Mouse (Mus musculus) myocyte (in vitro differentiated cells): Measurements from ENCODE around the gene Sdc4. TPM values are rescaled to one million over a fixed set of nuclear protein-coding genes. Genes with fewer than 3 reads are reported as not detected.
A peak's percentile ranks its signal among the peaks of the same experiment; 100 is the strongest.

Experiments
- H3K27me3 ChIP-seq: one replicate; pipeline ENCODE4 v1.6.1; 2011; ENCODE audit not compliant: control insufficient read depth, insufficient read depth, insufficient read length
- H3K36me3 ChIP-seq: one replicate; pipeline ENCODE4 v1.6.1; 2011; ENCODE audit not compliant: control insufficient read depth, insufficient read depth
- H3K4me2 ChIP-seq: one replicate; pipeline ENCODE4 v1.6.1; 2011; ENCODE audit warnings: low read depth, control low read depth
- H3K4me3 ChIP-seq: one replicate; pipeline ENCODE4 v1.5.1; 2011; ENCODE audit warnings: mild to moderate bottlenecking, control low read depth, moderate library complexity
- H3K79me2 ChIP-seq: one replicate; pipeline ENCODE4 v1.6.1; 2011; ENCODE audit not compliant: control insufficient read depth, insufficient read depth
- H3ac ChIP-seq: one replicate; pipeline ENCODE4 v1.6.1; 2011; ENCODE audit not compliant: control insufficient read depth, insufficient read length
- CEBPB ChIP-seq: IDR thresholded peaks from 2 replicates; pipeline ENCODE4 v1.6.1; 2011; ENCODE audit warnings: mild to moderate bottlenecking, moderate library complexity; ENCODE audit not compliant: poor library complexity, insufficient read depth, severe bottlenecking
- E2F4 ChIP-seq: IDR thresholded peaks from one replicate; pipeline ENCODE4 v1.6.1; 2011; ENCODE audit warnings: mild to moderate bottlenecking, control low read depth, moderate library complexity; ENCODE audit not compliant: insufficient read depth
- MAX ChIP-seq: IDR thresholded peaks from one replicate; pipeline ENCODE4 v1.6.1; 2011; ENCODE audit warnings: low read depth, mild to moderate bottlenecking, control low read depth
- MYOD1 ChIP-seq, 3 experiments: IDR thresholded peaks; one replicate each; pipeline ENCODE4 v1.6.1; 2011; ENCODE audit warnings: control low read depth in 2 of 3, low read depth in 2 of 3, mild to moderate bottlenecking in 2 of 3, moderate library complexity in 1 of 3; ENCODE audit not compliant: insufficient read length in 2 of 3, control insufficient read depth in 1 of 3
- MYOG ChIP-seq, 3 experiments: IDR thresholded peaks; one replicate each; pipeline ENCODE4 v1.6.1; 2011; ENCODE audit warnings: control low read depth in 2 of 3, low read depth in 2 of 3, mild to moderate bottlenecking in 2 of 3; ENCODE audit not compliant: insufficient read length in 2 of 3, control insufficient read depth in 1 of 3, insufficient read depth in 1 of 3
- POLR2A ChIP-seq: IDR thresholded peaks from one replicate; pipeline ENCODE4 v1.6.1; 2011; ENCODE audit warnings: low read depth, mild to moderate bottlenecking, control low read depth, moderate library complexity; ENCODE audit not compliant: insufficient read length
- POLR2AphosphoS2 ChIP-seq: IDR thresholded peaks from one replicate; pipeline ENCODE4 v1.6.1; 2011; ENCODE audit warnings: low read depth, control low read depth; ENCODE audit not compliant: insufficient read length
- REST ChIP-seq: IDR thresholded peaks from one replicate; pipeline ENCODE4 v1.6.1; 2011; ENCODE audit warnings: mild to moderate bottlenecking, control low read depth, moderate library complexity; ENCODE audit not compliant: insufficient read depth, insufficient read length
- SRF ChIP-seq: IDR thresholded peaks from one replicate; pipeline ENCODE4 v1.6.1; 2011; ENCODE audit warnings: low read depth; ENCODE audit not compliant: control insufficient read depth, insufficient read length
- TCF12 ChIP-seq: IDR thresholded peaks from one replicate; pipeline ENCODE4 v1.6.1; 2011; ENCODE audit warnings: mild to moderate bottlenecking, control low read depth; ENCODE audit not compliant: poor library complexity, insufficient read depth, severe bottlenecking
- TCF3 ChIP-seq: IDR thresholded peaks from one replicate; pipeline ENCODE4 v1.6.1; 2011; ENCODE audit warnings: low read depth, control low read depth; ENCODE audit not compliant: insufficient read length
- USF1 ChIP-seq: IDR thresholded peaks from one replicate; pipeline ENCODE4 v1.6.1; 2011; ENCODE audit warnings: low read depth, mild to moderate bottlenecking, control low read depth, moderate library complexity
- polyA plus RNA-seq: library from polyadenylated mRNA; unstranded; fragments of >200 nt; fragmentation: generic; extraction: Trizol; gene quantifications from one replicate; pipeline ENCODE4 v1.2.1, GENCODE M21; 2012; ENCODE audit warnings: missing spikeins

The Sdc4 gene
- polyA plus RNA-seq, 1 experiment: 52.4 TPM

DNA sequence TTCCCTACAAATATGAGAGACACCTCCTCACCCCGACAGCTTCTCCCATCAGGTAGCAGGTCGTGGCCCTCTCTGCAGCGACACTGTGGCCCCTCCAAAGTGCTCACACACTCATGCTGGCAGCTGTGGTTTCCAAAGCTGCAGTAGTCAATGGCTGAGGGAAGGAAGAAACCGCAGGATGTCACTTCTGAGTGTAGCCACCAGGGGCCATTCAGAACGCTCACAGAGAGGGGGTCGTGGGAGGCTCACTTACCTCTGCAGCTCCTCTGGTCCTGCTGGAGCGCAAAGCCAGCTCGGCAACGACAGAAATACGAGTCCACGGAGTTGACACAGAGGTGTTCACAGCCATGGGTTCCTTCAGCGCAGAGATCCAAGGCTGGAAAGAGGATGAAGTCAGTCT, 46.8 kb downstream of the Sdc4 start:
- Histone ChIP-seq H3K4me2 (no peak overlapping the region), H3ac (no peak overlapping the region), H3K79me2 (no peaks in the 10 kb centered on the region), H3K27me3 (peaks cover 25% of the 10 kb centered on the region), H3K36me3 (no peaks in the 10 kb centered on the region), H3K4me3 (no peak overlapping the region)
- TF ChIP-seq TCF3 (no peak), POLR2AphosphoS2 (no peak), E2F4 (no peak), REST (no peak), POLR2A (no peak), SRF (no peak), CEBPB (no peak), USF1 (no peak), MAX (no peak), MYOD1 (IDR thresholded peaks at IDR 0.05; ENCODE audit: control insufficient read depth in 1 of 3, insufficient read length in 2 of 3, low read depth in 2 of 3) (no peak), TCF12 (no peak), MYOG (IDR thresholded peaks at IDR 0.05; ENCODE audit: control insufficient read depth in 1 of 3, insufficient read depth in 1 of 3, insufficient read length in 2 of 3, low read depth in 2 of 3) (no peak)

DNA sequence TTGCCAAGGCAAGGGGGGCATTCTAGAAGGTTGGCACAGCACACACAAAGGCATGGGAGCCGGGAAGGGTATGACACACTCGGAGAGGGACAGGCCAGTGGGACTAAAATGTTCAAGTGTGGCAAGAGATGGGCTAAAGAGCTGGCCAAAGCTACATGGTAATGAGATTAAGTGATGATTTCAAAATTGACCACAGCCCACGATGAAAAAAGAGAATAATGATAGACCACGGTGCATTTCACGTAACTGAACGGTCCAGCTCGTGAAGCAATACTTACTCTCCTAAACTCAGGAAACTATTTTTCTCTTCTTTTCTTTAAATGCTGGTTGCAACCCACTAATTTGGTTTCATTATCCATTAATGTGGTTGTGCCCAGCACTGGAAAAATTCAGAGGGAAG, 47.6 kb downstream of the Sdc4 start:
- no peak overlapping the region for H3K4me2 ChIP-seq
- no peak overlapping the region for H3K4me3 ChIP-seq
- no peaks in the 10 kb centered on the region for H3K79me2 ChIP-seq
- peaks cover 17% of the 10 kb centered on the region for H3K27me3 ChIP-seq
- H3K36me3 ChIP-seq: no peaks in the 10 kb centered on the region
- H3ac ChIP-seq: no peak overlapping the region
- TF ChIP-seq REST (no peak), CEBPB (no peak), E2F4 (no peak), USF1 (no peak), POLR2A (no peak), SRF (no peak), TCF12 (no peak), POLR2AphosphoS2 (no peak), MAX (no peak), MYOG (IDR thresholded peaks at IDR 0.05; ENCODE audit: control insufficient read depth in 1 of 3, insufficient read depth in 1 of 3, insufficient read length in 2 of 3, low read depth in 2 of 3) (no peak), TCF3 (no peak), MYOD1 (IDR thresholded peaks at IDR 0.05; ENCODE audit: control insufficient read depth in 1 of 3, insufficient read length in 2 of 3, low read depth in 2 of 3) (no peak)

DNA sequence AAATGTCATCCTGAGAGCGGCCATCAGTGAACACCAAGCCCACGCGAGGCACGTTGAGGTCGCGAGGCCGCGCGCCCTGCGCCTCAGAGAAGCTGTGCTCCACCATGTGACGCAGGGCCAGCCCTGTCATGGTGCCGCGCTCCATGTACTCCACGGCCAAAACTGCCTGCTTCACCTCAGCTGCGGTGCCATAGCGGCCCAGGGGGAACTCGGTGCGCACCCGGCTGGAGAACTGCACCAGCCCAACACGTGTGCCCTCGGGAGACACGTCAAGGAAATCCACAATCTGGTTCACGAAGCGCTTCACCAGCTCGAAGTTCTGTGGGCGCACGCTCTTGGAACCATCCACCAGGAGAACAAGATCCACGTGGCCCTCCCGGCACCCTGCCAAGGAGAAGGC, 50.6 kb downstream of the Sdc4 start:
- Histone ChIP-seq H3K27me3 (no peaks in the 10 kb centered on the region), H3ac (no peak overlapping the region), H3K36me3 (no peaks in the 10 kb centered on the region), H3K4me2 (no peak overlapping the region), H3K79me2 (no peaks in the 10 kb centered on the region), H3K4me3 (no peak overlapping the region)
- TF ChIP-seq REST: no peak
- no peak for TF ChIP-seq MYOG (IDR thresholded peaks at IDR 0.05; ENCODE audit: control insufficient read depth in 1 of 3, insufficient read depth in 1 of 3, insufficient read length in 2 of 3, low read depth in 2 of 3)
- no peak for TF ChIP-seq POLR2AphosphoS2
- no peak for TF ChIP-seq USF1
- TF ChIP-seq E2F4: no peak

DNA sequence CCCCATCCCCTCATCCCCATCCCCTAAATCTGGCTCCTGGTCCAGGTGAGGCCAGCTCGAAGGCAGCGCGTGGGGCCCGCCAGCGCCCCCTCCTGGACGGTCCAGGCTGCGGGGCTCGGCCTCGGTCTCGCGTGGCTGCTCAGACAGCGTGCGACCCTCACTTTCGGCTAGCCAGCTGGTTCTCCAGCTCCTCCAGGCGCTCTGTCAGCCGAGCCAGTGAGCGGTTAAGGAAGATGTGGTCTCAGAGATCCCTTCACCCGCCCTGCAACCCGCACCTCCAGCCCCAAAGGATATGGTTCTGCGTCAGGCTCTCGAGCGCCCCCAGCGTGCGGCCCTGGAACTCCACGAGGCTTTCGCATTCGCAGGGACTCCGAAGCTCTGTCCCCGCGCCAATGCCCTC, 54.2 kb downstream of the Sdc4 start:
- Histone ChIP-seq H3K4me2 (peak overlapping the region; percentile 34), H3K79me2 (no peaks in the 10 kb centered on the region), H3K4me3 (no peak overlapping the region), H3ac (no peak overlapping the region), H3K36me3 (no peaks in the 10 kb centered on the region), H3K27me3 (no peaks in the 10 kb centered on the region)
- TF ChIP-seq USF1 (no peak), POLR2AphosphoS2 (no peak), CEBPB (no peak), E2F4 (no peak), MAX (no peak), TCF12 (no peak), SRF (no peak), REST (no peak), TCF3 (no peak), POLR2A (no peak), MYOG (IDR thresholded peaks at IDR 0.05; ENCODE audit: control insufficient read depth in 1 of 3, insufficient read depth in 1 of 3, insufficient read length in 2 of 3, low read depth in 2 of 3) (no peak), MYOD1 (IDR thresholded peaks at IDR 0.05; ENCODE audit: control insufficient read depth in 1 of 3, insufficient read length in 2 of 3, low read depth in 2 of 3) (no peak)

DNA sequence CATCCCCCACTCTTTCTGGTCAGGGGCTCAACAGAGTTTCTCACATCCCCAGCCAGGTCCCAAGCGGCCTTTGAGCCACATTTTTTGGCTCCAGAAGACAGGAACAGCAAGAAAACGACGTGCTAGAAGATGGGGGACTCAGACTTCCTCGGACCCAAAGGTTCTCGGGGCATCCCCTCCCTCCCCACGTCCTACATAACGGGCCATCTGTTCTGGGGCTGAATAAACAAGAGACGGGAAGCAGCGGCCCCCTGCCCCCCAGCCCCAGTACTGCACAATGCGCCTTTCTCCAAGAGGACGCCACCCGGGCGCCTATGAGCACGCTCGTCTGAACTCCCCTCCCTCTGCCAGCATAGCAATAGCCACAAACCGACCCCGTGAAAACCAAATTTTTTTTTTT, 54.7 kb downstream of the Sdc4 start, which contains the start of gene Slpi:
Gene Slpi, minus strand, starts transcription at position 76 of the 400 bp plus-strand sequence.
- Histone ChIP-seq H3K27me3 (no peaks in the 10 kb centered on the region), H3ac (no peak within 1 kb of the TSS), H3K79me2 (no peaks in the 10 kb centered on the region), H3K36me3 (no peaks in the 10 kb centered on the region), H3K4me3 (no peak within 1 kb of the TSS), H3K4me2 (peak within 1 kb of the TSS; percentile 34)
- TF ChIP-seq SRF: no peak
- TF ChIP-seq MYOG (IDR thresholded peaks at IDR 0.05; ENCODE audit: control insufficient read depth in 1 of 3, insufficient read depth in 1 of 3, insufficient read length in 2 of 3, low read depth in 2 of 3): no peak
- no peak for TF ChIP-seq TCF3
- TF ChIP-seq E2F4: no peak
- TF ChIP-seq TCF12: no peak
- TF ChIP-seq POLR2A: no peak
- no peak for TF ChIP-seq USF1
- no peak for TF ChIP-seq MAX
- TF ChIP-seq POLR2AphosphoS2: no peak
- TF ChIP-seq REST: no peak
- no peak for TF ChIP-seq MYOD1 (IDR thresholded peaks at IDR 0.05; ENCODE audit: control insufficient read depth in 1 of 3, insufficient read length in 2 of 3, low read depth in 2 of 3)
- TF ChIP-seq CEBPB: no peak
